Mouse (Mus musculus) kidney, embryonic 14.5 days (tissue): Measurements from ENCODE around the gene Cfap126. TPM values are rescaled to one million over a fixed set of nuclear protein-coding genes. Genes with fewer than 3 reads are reported as not detected.
A peak's percentile ranks its signal among the peaks of the same experiment; 100 is the strongest.

Experiments used
- ATAC-seq: fragments of 200-750 bp; cut with Nextera tagmentation; 2 replicates; pipeline ENCODE4 v1.8.0; 2017; ENCODE audit warnings: moderate number of reproducible peaks, mild to moderate bottlenecking, moderate TSS enrichment, moderate library complexity; ENCODE audit not compliant: low FRiP score, low TSS enrichment
- H3K27ac ChIP-seq: fragments of 300-500 bp; sonication (generic); 2 replicates; pipeline ENCODE4 v1.5.1; 2014; ENCODE audit warnings: low read depth, mild to moderate bottlenecking, low read length, moderate library complexity, mixed read lengths
- H3K27me3 ChIP-seq: fragments of 300-500 bp; sonication (generic); 2 replicates; pipeline ENCODE4 v1.6.1; 2014; ENCODE audit warnings: mild to moderate bottlenecking, low read length; ENCODE audit not compliant: control insufficient read depth, insufficient read depth
- H3K36me3 ChIP-seq: fragments of 300-500 bp; sonication (generic); 2 replicates; pipeline ENCODE4 v1.6.1; 2014; ENCODE audit warnings: low read length, mixed read lengths; ENCODE audit not compliant: control insufficient read depth, insufficient read depth
- H3K4me1 ChIP-seq: fragments of 300-500 bp; sonication (generic); 2 replicates; pipeline ENCODE4 v1.6.1; 2014; ENCODE audit warnings: low read length, mixed read lengths; ENCODE audit not compliant: control insufficient read depth, insufficient read depth
- H3K4me2 ChIP-seq: fragments of 300-500 bp; sonication (generic); replicated peaks from 2 replicates; pipeline ENCODE4 v1.6.1; 2014; ENCODE audit warnings: low read depth, mild to moderate bottlenecking, low read length
- H3K4me3 ChIP-seq: fragments of 300-500 bp; sonication (generic); 2 replicates; pipeline ENCODE4 v1.5.1; 2014; ENCODE audit warnings: mild to moderate bottlenecking, low read length
- H3K9ac ChIP-seq: fragments of 300-500 bp; sonication (generic); 2 replicates; pipeline ENCODE4 v1.6.1; 2014; ENCODE audit warnings: low read depth, mild to moderate bottlenecking, low read length, moderate library complexity
- H3K9me3 ChIP-seq: fragments of 300-500 bp; sonication (generic); 2 replicates; pipeline ENCODE4 v1.6.1; 2016; ENCODE audit warnings: low read length; ENCODE audit not compliant: control insufficient read depth
- WGBS: fragments of 180-500 bp; shearing (Covaris S2); extraction: QIAGEN DNeasy Blood & Tissue Kit; methylation state at CpG from one replicate; pipeline ENCODE4 v1.1.7; 2014; 5-methylcytosine and 5-hydroxymethylcytosine counted together
- polyA plus RNA-seq: library from polyadenylated mRNA; unstranded; fragments of >200 nt; fragmentation: Nextera tagmentation; extraction: Ambion mirVana; gene quantifications from 2 replicates; pipeline ENCODE4 v1.2.1, GENCODE M21; 2014

The Cfap126 gene
- polyA plus RNA-seq, 1 experiment from 2014 or later, result 2.9 TPM

DNA sequence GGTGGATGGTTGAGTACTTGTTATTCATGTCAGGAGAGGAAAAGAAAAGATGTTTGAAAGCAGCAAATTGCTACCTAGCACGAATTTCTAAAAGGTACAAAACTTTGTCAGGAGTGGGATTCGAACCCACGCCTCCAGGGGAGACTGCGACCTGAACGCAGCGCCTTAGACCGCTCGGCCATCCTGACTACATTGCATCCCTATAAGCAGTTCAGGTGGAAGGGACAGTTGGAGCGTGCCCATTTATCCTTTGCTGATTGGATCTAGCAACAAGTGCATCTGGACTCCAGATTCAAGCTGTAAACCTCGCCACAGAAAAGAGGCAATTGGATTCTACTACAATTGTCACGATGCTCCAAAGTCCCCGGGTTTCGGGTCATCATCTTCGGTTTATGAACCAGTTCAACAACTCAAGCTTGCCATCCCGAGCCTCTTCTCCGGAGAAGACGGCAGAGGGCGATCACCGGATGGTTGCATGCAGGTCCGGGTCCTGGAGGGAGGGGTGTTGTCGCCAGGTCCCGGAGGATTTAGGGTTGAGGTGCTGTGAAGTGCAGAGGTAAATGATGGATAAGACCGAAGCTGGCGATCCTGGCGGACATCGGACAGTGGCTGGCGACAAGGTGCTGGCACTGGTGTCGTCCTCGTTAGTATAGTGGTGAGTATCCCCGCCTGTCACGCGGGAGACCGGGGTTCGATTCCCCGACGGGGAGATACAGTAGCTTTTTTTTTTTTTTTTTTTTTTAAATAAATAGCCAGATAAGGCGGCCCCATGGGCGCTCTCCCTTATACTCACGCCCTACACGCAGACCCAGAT is 11.8 kb upstream of the Cfap126 start:
- ATAC-seq, result peak; percentile 85
- WGBS, result under 1% methylated on average over 40 of the region's 40 CpGs
- Histone ChIP-seq H3K36me3 (no peaks in the 10 kb centered on the region), H3K9me3 (no peaks in the 10 kb centered on the region), H3K4me3 (peak overlapping the region; percentile 60), H3K4me1 (peaks cover 8% of the 10 kb centered on the region), H3K27ac (0 out of 2 replicates have a peak overlapping the region, but pooled peaks have one; percentile 37), H3K4me2 (peak overlapping the region; percentile 56), H3K27me3 (no peaks in the 10 kb centered on the region), H3K9ac (peak overlapping the region; percentile 60; the same call in 1 of the 2 replicates)

DNA sequence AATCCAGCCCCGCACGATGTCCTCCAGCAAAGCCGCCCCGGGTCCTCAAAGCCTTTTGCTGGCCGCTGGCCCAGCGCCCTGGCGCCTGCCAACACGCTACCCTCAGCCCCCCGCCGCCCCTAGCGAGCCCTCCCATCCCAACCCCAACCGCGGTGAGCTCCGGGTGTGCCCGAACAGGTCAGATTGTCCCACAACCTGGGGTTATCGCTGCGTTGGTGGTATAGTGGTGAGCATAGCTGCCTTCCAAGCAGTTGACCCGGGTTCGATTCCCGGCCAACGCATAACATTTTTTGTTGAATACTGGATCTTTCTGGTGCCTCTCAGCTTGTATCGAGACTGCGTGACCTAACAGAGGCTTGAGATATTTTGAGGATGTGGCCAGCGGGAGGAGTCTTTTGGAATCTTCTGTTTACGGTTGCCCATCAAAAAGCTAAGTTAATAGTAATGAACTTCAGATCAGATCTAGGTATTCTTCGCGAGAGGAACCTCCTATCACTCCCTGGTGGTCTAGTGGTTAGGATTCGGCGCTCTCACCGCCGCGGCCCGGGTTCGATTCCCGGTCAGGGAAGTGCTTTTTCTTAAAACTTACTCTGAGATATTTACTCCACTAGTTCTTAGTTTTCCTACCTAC is 11.1 kb upstream of the Cfap126 start:
- 1% methylated on average over 35 of the region's 35 CpGs for WGBS
- H3K27me3 ChIP-seq, result no peaks in the 10 kb centered on the region
- peak; percentile 96 for ATAC-seq
- H3K27ac ChIP-seq, result 0 out of 2 replicates have a peak overlapping the region, but pooled peaks have one; percentile 37
- H3K4me3 ChIP-seq, result peak overlapping the region; percentile 60
- peak overlapping the region; percentile 56 for H3K4me2 ChIP-seq
- peaks cover 8% of the 10 kb centered on the region for H3K4me1 ChIP-seq
- H3K36me3 ChIP-seq, result no peaks in the 10 kb centered on the region
- no peaks in the 10 kb centered on the region for H3K9me3 ChIP-seq
- peak overlapping the region; percentile 60; the same call in 1 of the 2 replicates for H3K9ac ChIP-seq

DNA sequence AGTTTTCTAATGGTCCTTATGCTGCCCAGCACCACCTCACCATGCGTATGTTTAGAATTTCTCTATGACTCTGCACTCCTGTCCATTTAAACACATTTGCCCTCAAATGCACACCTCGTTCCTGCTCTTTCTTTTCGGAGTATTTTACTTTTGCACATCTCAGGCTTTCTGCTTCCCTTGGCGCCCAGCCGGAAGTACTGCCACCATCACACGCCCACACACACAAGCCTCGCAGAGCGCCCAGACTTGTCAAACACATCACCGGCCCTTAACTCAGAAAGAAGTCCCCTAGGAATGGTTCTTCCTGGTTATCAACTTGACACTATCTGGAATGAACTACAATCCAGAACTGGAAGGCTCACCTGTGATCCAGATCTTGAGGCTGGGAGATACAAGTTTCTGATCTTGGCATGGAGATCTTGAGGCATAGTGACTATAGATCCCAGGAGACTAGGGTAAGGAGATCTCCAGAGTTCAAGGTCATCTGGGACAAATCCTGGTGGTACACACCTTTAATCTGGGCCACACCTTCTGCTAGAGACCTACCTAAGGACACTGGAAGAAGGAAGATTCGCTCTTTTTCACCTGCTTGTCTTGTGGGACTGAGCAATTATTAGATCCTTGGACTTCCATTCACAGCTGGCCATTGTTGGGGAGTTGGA is 10.4 kb upstream of the Cfap126 start:
- ATAC-seq, result peak; percentile 20; the same call in 1 of the 2 replicates
- Histone ChIP-seq H3K9ac (no peak overlapping the region), H3K4me1 (peaks cover 8% of the 10 kb centered on the region), H3K4me3 (peak overlapping the region; percentile 60), H3K27ac (no peak overlapping the region; the same call in 1 of the 2 replicates), H3K9me3 (no peaks in the 10 kb centered on the region), H3K4me2 (peak overlapping the region; percentile 56), H3K27me3 (no peaks in the 10 kb centered on the region), H3K36me3 (no peaks in the 10 kb centered on the region)
- 11% methylated on average over 10 of the region's 10 CpGs for WGBS

DNA sequence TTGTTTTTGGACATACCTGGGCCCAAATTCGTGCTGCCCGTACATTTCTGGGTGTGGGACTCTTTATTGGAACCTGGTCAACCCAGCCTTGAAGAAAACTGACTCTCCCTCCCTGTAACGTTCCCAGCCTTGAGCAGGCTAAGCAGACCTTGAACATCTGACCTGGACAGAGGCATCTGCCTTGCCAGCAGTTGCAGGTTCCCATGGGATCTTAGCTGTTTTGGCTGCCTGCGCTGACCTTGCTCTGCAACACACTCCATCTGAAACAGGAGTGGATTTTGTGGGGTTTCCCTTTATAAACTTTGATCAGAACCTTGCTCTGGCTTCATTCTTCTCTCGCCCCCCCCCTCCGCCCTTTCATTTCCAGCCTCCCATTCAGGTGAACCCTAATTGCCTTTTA is 8.5 kb upstream of the Cfap126 start:
- Histone ChIP-seq H3K9ac (no peak overlapping the region), H3K36me3 (no peaks in the 10 kb centered on the region), H3K4me3 (no peak overlapping the region), H3K9me3 (no peaks in the 10 kb centered on the region), H3K27ac (no peak overlapping the region), H3K4me1 (peaks cover 8% of the 10 kb centered on the region), H3K27me3 (no peaks in the 10 kb centered on the region), H3K4me2 (no peak overlapping the region)
- 75% methylated on average over 6 of the region's 6 CpGs for WGBS
- ATAC-seq, result no peak

DNA sequence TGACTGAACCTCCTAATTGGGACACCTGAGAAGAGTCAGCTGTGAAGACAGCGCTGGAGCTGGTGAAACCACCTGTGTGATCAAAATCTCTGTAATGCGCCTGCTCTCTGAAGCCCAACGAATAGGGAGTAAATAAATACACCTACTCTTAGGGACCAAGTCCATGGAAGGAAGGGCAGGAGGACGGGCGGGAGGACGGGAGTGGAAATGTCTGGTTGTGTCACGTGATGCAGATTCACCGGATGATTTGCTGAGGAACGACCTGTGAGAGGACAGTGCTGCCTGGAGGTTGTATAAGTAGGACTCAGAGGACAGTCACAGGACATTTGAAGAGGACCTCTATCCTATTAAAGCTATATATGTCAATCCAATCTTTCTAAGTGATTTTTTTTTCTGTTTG is 4.1 kb upstream of the Cfap126 start:
- Histone ChIP-seq H3K27ac (no peak overlapping the region), H3K9ac (no peak overlapping the region), H3K4me2 (no peak overlapping the region), H3K27me3 (no peaks in the 10 kb centered on the region), H3K4me1 (no peaks in the 10 kb centered on the region), H3K36me3 (no peaks in the 10 kb centered on the region), H3K9me3 (no peaks in the 10 kb centered on the region), H3K4me3 (no peak overlapping the region)
- ATAC-seq, result no peak
- WGBS, result 37% methylated on average over 9 of the region's 9 CpGs

DNA sequence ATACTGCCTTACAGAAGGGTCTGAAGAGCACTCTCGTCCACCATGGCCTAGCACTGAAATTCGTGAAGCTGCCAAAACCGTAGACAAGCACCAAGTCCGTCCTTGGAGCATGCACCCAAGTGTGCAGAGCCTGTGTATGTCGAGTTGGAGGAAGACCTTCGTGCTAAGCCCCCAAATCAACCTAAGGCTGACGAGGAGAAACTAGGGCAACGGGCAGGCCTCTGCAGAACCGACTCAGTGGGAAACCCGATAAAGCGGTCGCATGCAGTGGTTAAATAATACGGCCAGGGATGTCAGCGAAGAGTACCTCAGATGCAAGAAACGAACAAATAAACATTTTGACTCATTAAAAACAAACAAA is 3.1 kb upstream of the Cfap126 start:
- Histone ChIP-seq H3K4me1 (no peaks in the 10 kb centered on the region), H3K27ac (peak overlapping the region; percentile 38; the same call in 1 of the 2 replicates), H3K27me3 (no peaks in the 10 kb centered on the region), H3K36me3 (no peaks in the 10 kb centered on the region), H3K4me2 (peak overlapping the region; percentile 46), H3K9ac (peak overlapping the region; percentile 51; the same call in 1 of the 2 replicates), H3K4me3 (peak overlapping the region; percentile 66), H3K9me3 (no peaks in the 10 kb centered on the region)
- ATAC-seq, result peak; percentile 37; the same call in 1 of the 2 replicates
- WGBS, result 8% methylated on average over 15 of the region's 15 CpGs

DNA sequence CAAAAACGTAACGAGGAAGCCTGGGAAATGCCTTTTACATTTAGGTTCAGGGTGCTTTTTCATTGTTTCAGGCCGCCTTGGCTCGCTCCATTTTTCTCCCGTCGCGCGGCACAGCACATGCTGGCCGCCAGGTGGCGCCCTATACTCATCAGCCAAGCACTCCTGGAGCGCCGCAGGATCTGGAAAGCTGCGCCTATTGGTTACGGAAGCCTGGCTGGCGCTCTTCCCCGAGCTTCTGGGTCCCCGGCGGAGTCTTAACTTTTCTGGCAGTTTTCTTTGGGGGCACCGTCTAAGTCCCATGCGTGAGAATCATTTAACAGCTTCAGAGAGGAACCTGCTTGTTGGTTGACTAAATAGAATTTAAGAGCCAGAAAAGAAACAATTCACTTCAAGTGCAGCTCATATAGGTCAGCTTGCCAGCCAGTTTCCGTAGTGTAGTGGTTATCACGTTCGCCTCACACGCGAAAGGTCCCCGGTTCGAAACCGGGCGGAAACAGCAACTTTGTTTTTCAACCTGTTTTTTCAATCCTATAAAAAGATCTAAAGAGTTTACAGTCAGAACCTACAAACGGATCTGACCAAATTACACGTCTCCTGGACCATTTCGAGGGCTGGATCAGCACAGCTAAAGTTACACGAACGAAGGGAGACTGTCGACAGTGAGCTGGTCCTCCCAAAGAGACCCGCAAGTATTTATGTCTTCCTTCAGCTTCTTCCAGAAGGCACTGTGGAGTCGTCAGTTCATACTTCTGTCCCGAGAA is 2.5 kb upstream of the Cfap126 start:
- Histone ChIP-seq H3K9me3 (no peaks in the 10 kb centered on the region), H3K4me2 (peak overlapping the region; percentile 68), H3K4me1 (no peaks in the 10 kb centered on the region), H3K27ac (peak overlapping the region; percentile 84), H3K27me3 (no peaks in the 10 kb centered on the region; the same call in 1 of the 2 replicates), H3K9ac (peak overlapping the region; percentile 55; the same call in 1 of the 2 replicates), H3K36me3 (no peaks in the 10 kb centered on the region), H3K4me3 (peak overlapping the region; percentile 66)
- under 1% methylated on average over 38 of the region's 38 CpGs for WGBS
- ATAC-seq, result peak; percentile 91

DNA sequence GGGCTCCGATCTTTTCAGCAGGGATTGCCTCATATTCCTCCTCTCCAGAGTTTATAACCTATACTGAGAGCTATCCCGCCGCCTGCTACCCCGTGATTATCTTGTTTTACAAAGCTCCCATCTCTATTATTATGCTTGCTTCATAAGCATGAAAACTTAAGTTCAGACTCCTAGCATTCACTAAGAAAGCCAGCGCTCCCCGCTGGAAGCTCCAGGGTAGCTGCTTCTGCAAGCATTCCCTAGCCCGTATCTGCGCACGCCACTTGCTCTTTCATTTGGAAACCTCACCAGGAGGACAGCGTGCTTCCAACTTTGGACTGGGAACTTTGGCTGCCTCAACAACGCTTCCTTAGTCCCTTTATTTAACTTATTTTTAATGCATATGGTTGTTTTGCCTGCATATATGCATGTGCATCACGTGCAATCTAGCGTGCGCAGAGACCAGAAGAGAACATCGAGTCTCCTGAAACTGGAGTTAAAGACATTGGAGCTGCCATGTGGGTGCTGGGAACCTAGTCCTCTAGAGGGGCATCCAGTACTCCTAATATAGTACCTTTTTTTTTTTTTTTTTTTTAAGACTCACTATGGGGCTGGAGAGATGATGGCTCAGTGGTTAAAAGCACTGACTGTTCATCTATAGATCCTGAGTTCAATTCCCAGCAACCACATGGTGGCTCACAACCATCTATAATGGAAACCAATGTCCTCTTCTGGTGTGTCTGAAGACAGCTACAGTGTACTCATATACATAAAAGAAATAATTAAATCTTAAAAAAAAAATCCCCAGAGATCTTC is 1.7 kb upstream of the Cfap126 start:
- Histone ChIP-seq H3K27me3 (no peaks in the 10 kb centered on the region; the same call in 1 of the 2 replicates), H3K4me2 (peak overlapping the region; percentile 68), H3K4me3 (peak overlapping the region; percentile 66), H3K36me3 (no peaks in the 10 kb centered on the region), H3K27ac (peak overlapping the region; percentile 84), H3K9me3 (no peaks in the 10 kb centered on the region), H3K4me1 (no peaks in the 10 kb centered on the region), H3K9ac (peak overlapping the region; percentile 55)
- no peak for ATAC-seq
- 2% methylated on average over 15 of the region's 15 CpGs for WGBS
